Mouse (Mus musculus): ENCODE results near the gene Mmp21. TPM values are rescaled to one million over a fixed set of nuclear protein-coding genes. Genes with fewer than 3 reads are reported as not detected.

Gene Mmp21
- polyA plus RNA-seq, 1 experiment, result not detected

GRCm38 (mm10) chr7:133684110-133684509 lies 4.2 kb upstream of the Mmp21 start:
- H3K4me3 ChIP-seq, result no peak overlapping the region
- H3K36me3 ChIP-seq (ENCODE audit: control insufficient read depth, insufficient read depth), result peaks cover 8% of the 10 kb centered on the region
- H3ac ChIP-seq (ENCODE audit: control insufficient read depth, insufficient read length), result no peak overlapping the region
- TF ChIP-seq TCF12 (IDR thresholded peaks at IDR 0.05; ENCODE audit: insufficient read depth, poor library complexity, severe bottlenecking), result no peak
- no peak for TF ChIP-seq POLR2A (IDR thresholded peaks at IDR 0.05; ENCODE audit: insufficient read length, low read depth)
- TF ChIP-seq CEBPB (IDR thresholded peaks at IDR 0.05; ENCODE audit: insufficient read depth, poor library complexity, severe bottlenecking), result no peak
- H3K79me2 ChIP-seq (ENCODE audit: control insufficient read depth, insufficient read depth), result no peaks in the 10 kb centered on the region
- H3K27me3 ChIP-seq (ENCODE audit: control insufficient read depth, insufficient read depth, insufficient read length), result no peaks in the 10 kb centered on the region
- H3K4me2 ChIP-seq (ENCODE audit: low read depth), result no peak overlapping the region

DNA sequence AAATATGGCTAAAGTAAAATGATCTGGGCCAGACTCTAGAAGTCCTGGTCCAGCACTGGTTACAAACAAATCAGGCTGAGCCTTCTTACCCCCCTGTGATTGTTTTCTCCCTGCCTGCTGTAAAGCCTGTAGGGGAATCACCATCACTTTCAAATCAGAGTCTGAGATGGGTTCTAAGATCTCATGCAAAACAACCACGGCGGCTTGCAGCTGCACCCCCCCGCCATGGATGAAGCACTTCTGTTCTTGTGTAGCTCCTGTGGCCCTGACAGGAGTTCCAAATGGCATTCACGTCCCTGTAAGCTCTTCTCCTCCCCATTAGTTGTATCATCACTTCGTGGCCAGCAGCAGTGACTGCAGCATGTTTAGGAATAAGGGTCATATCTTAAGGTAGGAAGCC lies 3.8 kb upstream of the Mmp21 start:
- no peaks in the 10 kb centered on the region for H3K27me3 ChIP-seq (ENCODE audit: control insufficient read depth, insufficient read depth, insufficient read length)
- H3K79me2 ChIP-seq (ENCODE audit: control insufficient read depth, insufficient read depth), result no peaks in the 10 kb centered on the region
- no peak overlapping the region for H3K4me2 ChIP-seq (ENCODE audit: low read depth)
- no peak overlapping the region for H3ac ChIP-seq (ENCODE audit: control insufficient read depth, insufficient read length)
- peaks cover 3% of the 10 kb centered on the region for H3K36me3 ChIP-seq (ENCODE audit: control insufficient read depth, insufficient read depth)
- H3K4me3 ChIP-seq, result no peak overlapping the region
- TF ChIP-seq MAX (IDR thresholded peaks at IDR 0.05; ENCODE audit: low read depth) (no peak), SRF (IDR thresholded peaks at IDR 0.05; ENCODE audit: control insufficient read depth, insufficient read length, low read depth) (no peak), TCF3 (IDR thresholded peaks at IDR 0.05; ENCODE audit: insufficient read length, low read depth) (no peak), POLR2AphosphoS2 (IDR thresholded peaks at IDR 0.05; ENCODE audit: insufficient read length, low read depth) (no peak), REST (IDR thresholded peaks at IDR 0.05; ENCODE audit: insufficient read depth, insufficient read length) (no peak), MYOD1 (IDR thresholded peaks at IDR 0.05; ENCODE audit: control insufficient read depth in 1 of 3, insufficient read length in 2 of 3, low read depth in 2 of 3) (no peak), CEBPB (IDR thresholded peaks at IDR 0.05; ENCODE audit: insufficient read depth, poor library complexity, severe bottlenecking) (no peak), E2F4 (IDR thresholded peaks at IDR 0.05; ENCODE audit: insufficient read depth) (no peak), TCF12 (IDR thresholded peaks at IDR 0.05; ENCODE audit: insufficient read depth, poor library complexity, severe bottlenecking) (no peak), USF1 (IDR thresholded peaks at IDR 0.05; ENCODE audit: low read depth) (no peak), POLR2A (IDR thresholded peaks at IDR 0.05; ENCODE audit: insufficient read length, low read depth) (no peak)

- Histone ChIP-seq H3K36me3 (ENCODE audit: control insufficient read depth, insufficient read depth) (no peaks in the 10 kb centered on the region), H3ac (ENCODE audit: control insufficient read depth, insufficient read length) (no peak overlapping the region), H3K4me3 (no peak overlapping the region), H3K79me2 (ENCODE audit: control insufficient read depth, insufficient read depth) (no peaks in the 10 kb centered on the region), H3K4me2 (ENCODE audit: low read depth) (no peak overlapping the region), H3K27me3 (ENCODE audit: control insufficient read depth, insufficient read depth, insufficient read length) (no peaks in the 10 kb centered on the region)
- TF ChIP-seq MYOG (IDR thresholded peaks at IDR 0.05; ENCODE audit: control insufficient read depth in 1 of 3, insufficient read depth in 1 of 3, insufficient read length in 2 of 3, low read depth in 2 of 3) (no peak), POLR2A (IDR thresholded peaks at IDR 0.05; ENCODE audit: insufficient read length, low read depth) (no peak), REST (IDR thresholded peaks at IDR 0.05; ENCODE audit: insufficient read depth, insufficient read length) (no peak), USF1 (IDR thresholded peaks at IDR 0.05; ENCODE audit: low read depth) (no peak), SRF (IDR thresholded peaks at IDR 0.05; ENCODE audit: control insufficient read depth, insufficient read length, low read depth) (no peak), MYOD1 (IDR thresholded peaks at IDR 0.05; ENCODE audit: control insufficient read depth in 1 of 3, insufficient read length in 2 of 3, low read depth in 2 of 3) (no peak), TCF12 (IDR thresholded peaks at IDR 0.05; ENCODE audit: insufficient read depth, poor library complexity, severe bottlenecking) (no peak), CEBPB (IDR thresholded peaks at IDR 0.05; ENCODE audit: insufficient read depth, poor library complexity, severe bottlenecking) (no peak), MAX (IDR thresholded peaks at IDR 0.05; ENCODE audit: low read depth) (no peak), POLR2AphosphoS2 (IDR thresholded peaks at IDR 0.05; ENCODE audit: insufficient read length, low read depth) (no peak), E2F4 (IDR thresholded peaks at IDR 0.05; ENCODE audit: insufficient read depth) (no peak), TCF3 (IDR thresholded peaks at IDR 0.05; ENCODE audit: insufficient read length, low read depth) (no peak)
Observed at GRCm38 (mm10) chr7:133679439-133679838, 422 bp downstream of the Mmp21 start.

DNA sequence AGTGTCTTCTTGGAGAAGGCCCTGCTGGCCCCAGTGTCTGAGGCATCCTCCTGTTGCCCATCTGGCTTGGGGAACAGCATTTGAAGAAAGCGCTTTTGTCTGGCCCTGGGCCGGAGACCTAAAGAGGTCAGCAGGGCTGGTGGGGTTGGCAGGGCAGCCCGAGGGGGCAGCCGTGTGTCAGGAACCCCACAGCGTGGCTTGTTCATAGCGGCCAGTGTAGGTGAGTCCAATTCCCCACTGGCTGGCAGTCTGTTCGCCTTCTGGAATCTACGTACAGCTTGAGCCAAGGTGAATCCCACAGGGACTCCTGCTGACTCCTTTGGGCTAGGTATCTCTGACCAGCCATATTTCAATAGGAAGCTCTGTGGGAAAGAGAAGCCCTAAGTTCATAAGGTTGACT lies 1.1 kb downstream of the Mmp21 start:
- no peaks in the 10 kb centered on the region for H3K36me3 ChIP-seq (ENCODE audit: control insufficient read depth, insufficient read depth)
- no peaks in the 10 kb centered on the region for H3K79me2 ChIP-seq (ENCODE audit: control insufficient read depth, insufficient read depth)

DNA sequence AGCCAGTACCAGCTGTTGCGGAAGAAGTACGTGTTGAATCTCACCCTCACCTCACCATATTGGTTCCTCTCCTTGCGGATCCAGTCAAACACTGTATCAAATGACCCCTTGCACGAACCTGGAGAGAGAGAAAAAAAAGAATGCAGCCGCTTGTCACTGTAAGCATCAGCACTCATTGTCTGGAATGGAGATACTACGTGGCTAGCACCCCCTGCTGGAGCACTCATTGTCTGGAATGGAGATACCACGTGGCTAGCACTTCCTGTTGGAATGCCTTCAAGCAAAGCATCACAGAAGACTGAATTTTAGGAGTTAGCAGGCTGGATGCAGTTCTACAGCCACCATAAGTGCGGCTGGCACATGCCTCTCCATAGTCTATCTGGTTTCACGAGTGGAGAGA lies 3.9 kb downstream of the Mmp21 start:
- H3K4me2 ChIP-seq (ENCODE audit: low read depth), result no peak overlapping the region
- no peak overlapping the region for H3K4me3 ChIP-seq
- TF ChIP-seq CEBPB (IDR thresholded peaks at IDR 0.05; ENCODE audit: insufficient read depth, poor library complexity, severe bottlenecking), result no peak
- no peak overlapping the region for H3ac ChIP-seq (ENCODE audit: control insufficient read depth, insufficient read length)
- H3K36me3 ChIP-seq (ENCODE audit: control insufficient read depth, insufficient read depth), result peaks cover 15% of the 10 kb centered on the region
- H3K79me2 ChIP-seq (ENCODE audit: control insufficient read depth, insufficient read depth), result no peaks in the 10 kb centered on the region
- H3K27me3 ChIP-seq (ENCODE audit: control insufficient read depth, insufficient read depth, insufficient read length), result no peaks in the 10 kb centered on the region

More for the DNA sequence above, 1.1 kb downstream of the Mmp21 start:
- Histone ChIP-seq H3K27me3 (ENCODE audit: control insufficient read depth, insufficient read depth, insufficient read length) (no peaks in the 10 kb centered on the region), H3ac (ENCODE audit: control insufficient read depth, insufficient read length) (no peak overlapping the region), H3K4me2 (ENCODE audit: low read depth) (no peak overlapping the region), H3K4me3 (no peak overlapping the region)
- TF ChIP-seq MAX (IDR thresholded peaks at IDR 0.05; ENCODE audit: low read depth) (no peak), E2F4 (IDR thresholded peaks at IDR 0.05; ENCODE audit: insufficient read depth) (no peak), CEBPB (IDR thresholded peaks at IDR 0.05; ENCODE audit: insufficient read depth, poor library complexity, severe bottlenecking) (no peak)

GRCm38 (mm10) chr7:133670846-133671245 lies 9.0 kb downstream of the Mmp21 start:
- TF ChIP-seq E2F4 (IDR thresholded peaks at IDR 0.05; ENCODE audit: insufficient read depth), result no peak
- no peak for TF ChIP-seq CEBPB (IDR thresholded peaks at IDR 0.05; ENCODE audit: insufficient read depth, poor library complexity, severe bottlenecking)
- TF ChIP-seq POLR2A (IDR thresholded peaks at IDR 0.05; ENCODE audit: insufficient read length, low read depth), result no peak
- no peak for TF ChIP-seq REST (IDR thresholded peaks at IDR 0.05; ENCODE audit: insufficient read depth, insufficient read length)
- no peak for TF ChIP-seq SRF (IDR thresholded peaks at IDR 0.05; ENCODE audit: control insufficient read depth, insufficient read length, low read depth)
- TF ChIP-seq TCF12 (IDR thresholded peaks at IDR 0.05; ENCODE audit: insufficient read depth, poor library complexity, severe bottlenecking), result no peak
- TF ChIP-seq MYOD1 (IDR thresholded peaks at IDR 0.05; ENCODE audit: control insufficient read depth in 1 of 3, insufficient read length in 2 of 3, low read depth in 2 of 3), result no peak
- no peak for TF ChIP-seq MAX (IDR thresholded peaks at IDR 0.05; ENCODE audit: low read depth)
- no peak for TF ChIP-seq TCF3 (IDR thresholded peaks at IDR 0.05; ENCODE audit: insufficient read length, low read depth)
- TF ChIP-seq USF1 (IDR thresholded peaks at IDR 0.05; ENCODE audit: low read depth), result no peak
- TF ChIP-seq POLR2AphosphoS2 (IDR thresholded peaks at IDR 0.05; ENCODE audit: insufficient read length, low read depth), result no peak
- no peak for TF ChIP-seq MYOG (IDR thresholded peaks at IDR 0.05; ENCODE audit: control insufficient read depth in 1 of 3, insufficient read depth in 1 of 3, insufficient read length in 2 of 3, low read depth in 2 of 3)
- Histone ChIP-seq H3K27me3 (ENCODE audit: control insufficient read depth, insufficient read depth, insufficient read length) (no peaks in the 10 kb centered on the region), H3K4me2 (ENCODE audit: low read depth) (no peak overlapping the region), H3K36me3 (ENCODE audit: control insufficient read depth, insufficient read depth) (peaks cover 50% of the 10 kb centered on the region), H3K4me3 (no peak overlapping the region), H3K79me2 (ENCODE audit: control insufficient read depth, insufficient read depth) (no peaks in the 10 kb centered on the region), H3ac (ENCODE audit: control insufficient read depth, insufficient read length) (no peak overlapping the region)
